Mouse (Mus musculus): Measurements from ENCODE around the gene Tmem184b.

Tmem184b gene

GRCm38 (mm10) chr15:79436481-79436921 is 33.1 kb upstream of the Tmem184b start:
- TF ChIP-seq GATA4 (IDR thresholded peaks at IDR 0.05; ENCODE audit: insufficient replicate concordance, low read length): no peak

- no peak for TF ChIP-seq GATA4 (IDR thresholded peaks at IDR 0.05; ENCODE audit: insufficient replicate concordance, low read length)
These were observed 31.9 kb upstream of the Tmem184b start for GRCm38 (mm10) chr15:79435191-79435671.

GRCm38 (mm10) chr15:79432892-79433291 is 29.5 kb upstream of the Tmem184b start:
- no peak for TF ChIP-seq GATA4 (IDR thresholded peaks at IDR 0.05; ENCODE audit: insufficient replicate concordance, low read length)

GRCm38 (mm10) chr15:79432328-79432727 is 29.0 kb upstream of the Tmem184b start:
- no peak for TF ChIP-seq GATA4 (IDR thresholded peaks at IDR 0.05; ENCODE audit: insufficient replicate concordance, low read length)

DNA sequence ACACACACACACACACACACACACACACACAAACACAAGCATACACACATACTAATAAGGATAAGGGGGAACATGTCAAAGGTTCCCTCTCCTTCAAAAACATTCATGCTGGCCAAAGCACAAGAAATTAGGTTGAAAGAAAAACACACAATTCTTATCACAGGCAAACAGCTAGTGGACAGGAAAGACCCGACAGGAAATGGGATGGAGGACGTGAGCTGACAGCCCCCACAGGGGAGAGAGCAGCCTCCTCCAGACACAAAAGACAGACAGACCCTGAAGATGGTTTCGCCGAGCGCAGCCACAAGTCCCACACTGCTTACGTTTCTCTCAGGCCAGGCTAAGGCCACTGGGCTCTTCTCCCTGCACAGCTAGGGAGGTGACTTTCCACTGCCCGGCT is 28.6 kb upstream of the Tmem184b start:
- TF ChIP-seq GATA4 (IDR thresholded peaks at IDR 0.05; ENCODE audit: insufficient replicate concordance, low read length): peak; percentile 24; the same call in 1 of the 2 replicates

DNA sequence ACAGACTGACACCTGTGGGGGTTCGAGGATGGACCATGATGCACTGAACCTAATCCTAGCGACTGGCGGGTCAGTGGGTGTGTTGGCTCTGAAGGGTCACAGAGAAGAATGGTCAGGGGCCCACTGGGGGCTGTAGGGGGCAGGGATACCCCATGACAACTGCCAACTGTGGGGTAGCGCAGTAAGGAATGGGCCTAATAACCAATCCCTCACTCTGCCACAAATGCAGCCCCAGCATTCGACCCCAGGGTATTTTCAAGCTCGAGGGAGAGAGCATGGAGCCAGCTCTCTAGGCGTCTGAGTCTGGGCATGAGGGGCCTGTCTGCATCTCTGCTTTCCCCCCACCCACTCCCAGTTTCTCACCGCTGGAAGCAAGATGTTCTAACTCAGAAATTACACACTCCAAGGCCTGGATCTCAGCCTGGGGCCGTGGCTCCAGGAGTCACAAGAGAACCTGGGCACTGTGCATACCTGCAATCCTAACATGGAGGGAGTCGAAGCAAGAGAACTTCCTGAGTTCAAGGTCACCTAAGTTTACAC is 27.2 kb upstream of the Tmem184b start:
- TF ChIP-seq GATA4 (IDR thresholded peaks at IDR 0.05; ENCODE audit: insufficient replicate concordance, low read length): no peak

DNA sequence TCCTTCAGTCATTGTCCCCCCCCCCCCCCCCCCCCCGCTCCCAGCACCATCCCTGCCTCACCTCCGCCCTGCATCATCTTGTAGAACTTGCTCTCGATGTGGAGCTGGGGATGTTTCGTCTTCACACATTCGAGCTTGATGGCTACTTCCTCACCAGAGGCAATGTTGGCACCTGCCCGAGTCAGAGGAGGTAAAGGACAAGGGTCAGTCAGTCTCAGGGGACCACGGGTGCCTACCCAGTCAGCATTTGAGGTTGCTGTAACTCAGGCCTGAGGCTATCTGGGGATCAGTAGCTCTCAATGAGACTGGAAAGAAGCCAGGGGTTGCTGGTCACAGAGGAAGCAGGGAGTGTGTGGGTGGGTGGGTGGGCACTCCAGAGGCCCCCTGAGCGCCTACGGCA is 26.6 kb upstream of the Tmem184b start:
- no peak for TF ChIP-seq GATA4 (IDR thresholded peaks at IDR 0.05; ENCODE audit: insufficient replicate concordance, low read length)

DNA sequence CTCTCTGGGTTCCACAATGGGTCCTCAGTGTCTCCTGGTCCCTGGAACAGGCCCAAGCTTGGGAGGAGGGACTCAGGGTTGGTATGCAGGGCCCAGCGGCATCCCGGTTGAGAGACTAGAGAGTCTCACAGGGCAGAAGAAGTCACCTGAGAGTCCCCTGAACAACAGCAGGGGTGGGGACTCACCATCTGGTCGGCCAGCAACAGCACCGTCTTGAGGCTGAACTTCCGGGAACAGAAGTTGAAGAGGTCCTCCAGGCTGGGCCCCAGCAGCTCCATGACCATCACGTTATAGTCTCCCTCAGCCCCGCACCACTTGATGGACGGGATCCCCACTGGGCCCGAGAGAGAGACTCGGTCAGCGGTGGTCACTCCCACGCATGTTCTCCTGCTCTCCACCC is 26.2 kb upstream of the Tmem184b start:
- TF ChIP-seq GATA4 (IDR thresholded peaks at IDR 0.05; ENCODE audit: insufficient replicate concordance, low read length): no peak

GRCm38 (mm10) chr15:79428616-79429015 is 25.2 kb upstream of the Tmem184b start:
- TF ChIP-seq GATA4 (IDR thresholded peaks at IDR 0.05; ENCODE audit: insufficient replicate concordance, low read length): no peak

DNA sequence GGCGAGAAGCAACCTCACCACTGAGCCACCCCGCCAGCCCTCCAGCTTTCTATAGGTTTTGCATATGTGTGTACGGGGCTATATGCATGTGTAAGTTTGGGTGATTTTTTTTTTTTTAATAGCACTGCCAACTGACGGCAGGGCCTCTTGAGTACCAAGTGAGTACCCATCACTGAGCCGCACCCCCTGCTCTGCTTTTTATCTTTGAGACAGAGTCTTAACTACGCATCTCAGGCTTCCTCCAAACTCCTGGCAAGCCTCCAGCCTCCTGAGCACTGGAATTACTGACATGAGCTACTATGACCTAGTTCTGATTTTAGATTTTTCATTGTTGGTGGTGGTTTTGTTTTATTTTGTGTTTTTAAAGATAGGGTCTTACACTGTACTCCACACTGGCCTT is 24.1 kb upstream of the Tmem184b start:
- TF ChIP-seq GATA4 (IDR thresholded peaks at IDR 0.05; ENCODE audit: insufficient replicate concordance, low read length): no peak

DNA sequence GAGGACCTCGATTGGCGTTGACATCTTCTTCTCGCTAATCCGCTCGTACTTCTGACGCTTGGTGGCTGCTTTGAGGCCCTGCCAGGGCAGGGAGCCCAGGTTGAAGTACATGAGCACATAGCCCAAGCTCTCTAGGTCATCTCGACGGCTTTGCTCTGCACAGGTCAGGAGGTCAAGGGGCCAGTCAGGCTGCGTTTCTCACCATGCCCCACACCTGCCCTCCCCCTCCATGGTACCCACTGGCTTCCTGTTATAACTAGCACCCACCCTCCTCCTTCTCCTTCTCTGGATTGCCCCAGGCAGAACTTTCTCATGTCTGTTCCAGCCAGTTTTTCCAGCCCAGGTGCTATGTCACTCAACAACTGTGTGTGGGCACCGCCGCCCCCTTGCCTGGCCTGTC is 22.1 kb upstream of the Tmem184b start:
- no peak for TF ChIP-seq GATA4 (IDR thresholded peaks at IDR 0.05; ENCODE audit: insufficient replicate concordance, low read length)

DNA sequence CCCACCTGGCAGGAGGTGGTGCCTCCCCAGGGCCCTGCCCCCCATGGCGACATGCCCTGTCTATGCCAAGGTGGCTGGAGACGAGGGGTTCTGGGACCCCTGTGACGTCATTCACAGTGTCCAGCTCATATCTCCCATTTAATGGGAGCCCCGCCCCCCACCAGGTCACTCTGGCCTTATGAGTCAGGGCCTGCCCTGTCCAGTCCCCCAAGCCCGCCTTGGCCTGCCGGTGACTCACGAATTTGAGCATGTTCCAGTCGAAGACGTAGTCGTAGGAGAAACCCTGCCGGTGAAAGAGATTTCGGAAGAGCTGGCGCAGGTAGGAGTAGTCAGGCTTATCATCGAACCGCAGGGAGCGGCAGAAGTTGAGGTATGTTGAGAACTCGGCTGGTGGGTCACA is 21.2 kb upstream of the Tmem184b start:
- TF ChIP-seq GATA4 (IDR thresholded peaks at IDR 0.05; ENCODE audit: insufficient replicate concordance, low read length): no peak

DNA sequence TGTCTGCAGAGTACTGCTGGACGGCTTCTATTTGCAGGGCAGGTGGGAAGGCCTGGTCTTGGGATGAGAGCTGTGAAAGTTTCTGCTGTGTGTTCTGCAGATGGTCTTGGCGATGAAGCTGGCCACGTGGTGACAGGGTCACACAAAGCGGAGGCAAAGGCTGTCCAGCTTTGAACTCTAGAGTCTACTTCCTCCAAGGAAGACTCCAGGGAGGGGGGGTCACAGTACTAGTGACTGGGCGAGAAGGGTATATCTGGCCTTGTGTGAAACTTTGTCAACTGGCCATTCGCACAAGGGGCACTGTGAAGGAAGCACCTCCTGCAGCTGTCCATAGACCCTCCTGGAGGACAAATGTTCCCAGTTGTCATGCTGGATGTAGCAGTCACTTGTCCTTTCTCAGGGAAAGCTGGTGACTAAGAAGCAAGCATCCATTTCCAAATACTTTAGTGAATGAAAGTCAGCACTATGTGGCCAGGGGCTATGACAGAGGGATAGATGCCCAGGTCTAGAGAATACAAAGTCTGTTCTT is 19.4 kb upstream of the Tmem184b start:
- no peak for TF ChIP-seq GATA4 (IDR thresholded peaks at IDR 0.05; ENCODE audit: insufficient replicate concordance, low read length)

DNA sequence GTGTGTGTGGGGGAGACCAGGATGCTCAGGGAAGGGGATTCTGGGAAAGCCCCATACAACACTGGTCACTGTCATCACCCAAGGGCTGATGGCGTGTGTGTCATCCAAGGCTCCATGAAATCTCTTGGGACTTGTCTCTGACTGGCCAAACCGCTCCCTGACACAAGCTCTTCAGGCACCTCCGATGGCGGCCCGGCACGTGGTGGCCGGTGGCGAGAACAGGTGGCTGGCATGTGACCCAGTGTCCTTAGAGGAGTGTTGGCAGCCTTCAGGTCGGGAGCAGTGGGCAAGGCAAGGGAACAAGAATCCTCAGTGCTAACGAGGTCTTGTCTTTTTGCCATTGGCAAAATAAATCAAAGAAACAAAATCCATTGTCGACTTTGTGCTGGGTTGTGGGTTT is 15.3 kb upstream of the Tmem184b start:
- TF ChIP-seq GATA4 (IDR thresholded peaks at IDR 0.05; ENCODE audit: insufficient replicate concordance, low read length): no peak

DNA sequence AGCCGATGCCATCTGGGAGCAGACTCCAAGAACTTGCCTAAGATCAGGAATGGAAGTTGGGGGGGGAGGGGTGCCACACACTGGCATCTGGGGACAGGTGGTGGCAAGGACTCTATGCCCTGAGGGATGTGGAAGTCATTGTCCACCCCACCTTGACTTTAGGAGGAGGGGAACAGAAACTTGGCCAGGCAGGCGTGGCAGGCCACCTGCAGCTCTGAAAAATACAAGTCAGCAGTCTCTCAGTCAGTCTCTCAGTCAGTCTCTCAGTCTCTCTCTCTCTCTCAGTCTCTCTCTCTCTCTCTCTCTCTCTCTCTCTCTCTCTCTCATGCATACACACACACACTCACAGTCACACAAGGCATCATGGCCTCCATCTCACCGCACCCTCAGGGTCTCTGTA is 14.9 kb upstream of the Tmem184b start:
- TF ChIP-seq GATA4 (IDR thresholded peaks at IDR 0.05; ENCODE audit: insufficient replicate concordance, low read length): no peak

- TF ChIP-seq GATA4 (IDR thresholded peaks at IDR 0.05; ENCODE audit: insufficient replicate concordance, low read length): no peak
These were observed 14.0 kb upstream of the Tmem184b start for GRCm38 (mm10) chr15:79417379-79417778.

DNA sequence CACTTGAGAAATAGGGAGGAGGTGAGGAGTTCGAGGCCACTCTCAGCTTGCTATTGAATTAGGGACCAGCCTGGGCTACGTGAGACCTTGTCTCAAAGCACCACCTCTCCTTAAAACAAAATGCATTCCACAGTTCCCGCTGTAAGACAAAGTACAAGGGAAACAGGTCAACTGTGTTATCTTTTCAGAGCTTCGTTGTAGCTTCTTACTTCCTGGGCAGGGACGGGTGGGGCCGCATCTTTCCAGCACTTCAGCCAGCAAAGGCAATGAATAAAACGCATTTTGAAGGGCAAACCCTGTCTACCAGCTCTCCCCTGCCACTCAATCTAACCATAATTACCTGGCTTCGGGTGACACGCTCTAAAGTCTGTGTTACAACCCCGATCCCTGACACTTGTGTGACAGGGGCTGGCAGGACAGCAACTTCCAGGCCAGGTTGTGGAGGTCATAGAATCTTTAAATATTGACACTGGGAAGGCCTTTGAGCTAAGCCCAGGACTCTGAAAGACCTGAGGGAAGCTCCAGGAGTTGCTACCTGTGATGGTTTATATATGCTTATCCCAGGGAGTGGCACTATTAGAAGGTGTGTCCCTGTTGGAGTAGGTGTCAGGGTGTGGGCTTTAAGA is 13.2 kb upstream of the Tmem184b start:
- no peak for TF ChIP-seq GATA4 (IDR thresholded peaks at IDR 0.05; ENCODE audit: insufficient replicate concordance, low read length)

Data from liver, adult (tissue).